Mouse (Mus musculus) embryonic facial prominence, embryonic 11.5 days (tissue): ENCODE measurements around the gene Spry1. TPM values are rescaled to one million over a fixed set of nuclear protein-coding genes. Genes with fewer than 3 reads are reported as not detected.

Experiments used
- ATAC-seq: fragments of 200-750 bp; cut with Nextera tagmentation; replicated peaks from 2 replicates; pipeline ENCODE4 v1.8.0; 2017; ENCODE audit warnings: low read depth; ENCODE audit not compliant: insufficient number of reproducible peaks, low FRiP score, low TSS enrichment
- DNase-seq: peaks from one replicate; pipeline ENCODE4 v3.0.0-alpha.2; 2015; ENCODE audit warnings: low spot score
- H3K27ac ChIP-seq: fragments of 300-500 bp; sonication (generic); replicated peaks from 2 replicates; pipeline ENCODE4 v1.5.1; 2014; ENCODE audit warnings: mild to moderate bottlenecking, low read depth, low read length, control low read depth
- H3K27me3 ChIP-seq: fragments of 300-500 bp; sonication (generic); 2 replicates; pipeline ENCODE4 v1.6.1; 2014; ENCODE audit warnings: mild to moderate bottlenecking, low read length, moderate library complexity, mixed read lengths; ENCODE audit not compliant: control insufficient read depth, insufficient read depth
- H3K36me3 ChIP-seq: fragments of 300-500 bp; sonication (generic); replicated peaks from 2 replicates; pipeline ENCODE4 v1.6.1; 2014; ENCODE audit warnings: low read depth, mild to moderate bottlenecking, low read length, moderate library complexity, mixed read lengths; ENCODE audit not compliant: control insufficient read depth, insufficient read depth
- H3K4me1 ChIP-seq: fragments of 300-500 bp; sonication (generic); 2 replicates; pipeline ENCODE4 v1.6.1; 2014; ENCODE audit warnings: low read length, mixed read lengths; ENCODE audit not compliant: control insufficient read depth, insufficient read depth
- H3K4me2 ChIP-seq: fragments of 300-500 bp; sonication (generic); 2 replicates; pipeline ENCODE4 v1.6.1; 2014; ENCODE audit warnings: low read depth, mild to moderate bottlenecking, control low read depth, low read length, moderate library complexity
- H3K4me3 ChIP-seq: fragments of 300-500 bp; sonication (generic); 2 replicates; pipeline ENCODE4 v1.5.1; 2014; ENCODE audit warnings: low read depth, low read length, control low read depth
- H3K9ac ChIP-seq: fragments of 300-500 bp; sonication (generic); replicated peaks from 2 replicates; pipeline ENCODE4 v1.6.1; 2014; ENCODE audit warnings: mild to moderate bottlenecking, control low read depth, low read length
- H3K9me3 ChIP-seq: fragments of 300-500 bp; sonication (generic); replicated peaks from 2 replicates; pipeline ENCODE4 v1.6.1; 2016; ENCODE audit warnings: mild to moderate bottlenecking, low read length, inconsistent platforms, mixed read lengths; ENCODE audit not compliant: control insufficient read depth
- WGBS: fragments of 180-500 bp; shearing (Covaris S2); extraction: QIAGEN DNeasy Blood & Tissue Kit; methylation state at CpG from one replicate; pipeline ENCODE4 v1.1.7; 2014; 5-methylcytosine and 5-hydroxymethylcytosine counted together
- polyA plus RNA-seq: library from polyadenylated mRNA; unstranded; fragments of >200 nt; fragmentation: Nextera tagmentation; extraction: Ambion mirVana; gene quantifications from 2 replicates; pipeline ENCODE4 v1.2.1, GENCODE M21; 2014

Gene Spry1
- polyA plus RNA-seq, 1 experiment from 2014 or later = 15.1 TPM

DNA sequence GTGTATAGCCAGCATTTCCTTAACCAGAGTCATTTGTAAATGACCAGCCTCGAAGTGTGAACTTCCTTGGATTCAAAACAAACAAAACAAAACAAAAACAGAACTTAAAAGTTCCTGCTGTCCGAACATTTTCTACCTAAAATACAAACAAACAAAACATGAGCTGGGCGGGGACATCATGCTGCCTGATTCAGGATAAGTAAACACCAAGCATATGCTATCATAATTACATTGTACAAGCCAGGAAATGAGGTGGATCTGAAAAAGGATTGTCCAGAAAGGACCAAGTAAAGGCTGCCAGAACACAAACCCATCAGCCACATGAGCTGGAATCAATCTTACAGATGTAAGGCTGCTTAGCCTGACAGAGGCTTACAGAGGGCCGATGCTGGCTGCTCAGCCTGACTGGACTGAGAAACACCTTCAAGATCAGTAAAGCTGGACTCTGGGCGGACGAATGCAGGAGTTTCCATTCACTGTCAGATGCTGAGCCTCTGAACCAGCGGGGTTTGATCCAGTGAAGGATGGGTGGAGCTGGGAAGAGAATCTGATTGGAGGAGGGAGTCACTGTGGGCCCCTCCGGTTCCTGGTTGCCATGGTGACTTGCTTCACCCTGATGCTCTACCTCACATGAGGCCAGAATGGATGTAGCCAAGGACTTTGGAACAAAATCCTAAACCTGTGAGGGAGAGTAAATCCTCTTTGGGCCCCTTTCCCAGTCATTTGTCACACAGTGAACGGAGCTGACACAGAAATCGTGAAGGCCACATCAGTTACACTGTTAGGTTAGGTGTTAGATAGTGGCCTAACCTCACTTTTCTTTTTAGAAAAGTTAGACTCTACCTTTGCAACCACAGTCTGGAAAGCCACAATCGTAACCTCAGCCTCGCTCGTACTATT is 34.5 kb upstream of the Spry1 start:
- Histone ChIP-seq H3K36me3 (no peaks in the 10 kb centered on the region), H3K4me2 (no peak overlapping the region), H3K27me3 (no peaks in the 10 kb centered on the region), H3K9ac (no peak overlapping the region), H3K27ac (no peak overlapping the region), H3K4me1 (no peaks in the 10 kb centered on the region), H3K4me3 (no peak overlapping the region), H3K9me3 (no peaks in the 10 kb centered on the region)
- 68% methylated on average over 13 of the region's 13 CpGs for WGBS
- ATAC-seq = no peak
- DNase-seq = peak; percentile 12

DNA sequence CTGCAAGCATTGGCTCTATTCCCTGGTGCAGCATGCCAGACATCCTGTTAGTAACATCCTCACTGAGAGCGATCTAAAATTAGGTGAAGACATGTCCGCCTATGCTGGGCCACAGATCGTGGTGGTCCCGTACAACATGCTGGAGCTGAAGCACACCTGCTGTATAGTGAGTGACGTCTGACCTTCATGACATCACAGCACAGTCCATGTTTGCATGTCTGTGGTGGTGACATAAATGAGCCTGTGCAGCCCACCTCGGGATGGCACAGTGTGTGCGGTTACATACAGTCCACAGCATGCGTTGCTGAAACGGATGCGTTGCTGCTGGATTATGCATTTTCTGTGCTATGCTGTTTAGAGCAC is 33.9 kb upstream of the Spry1 start:
- Histone ChIP-seq H3K36me3 (no peaks in the 10 kb centered on the region), H3K4me3 (no peak overlapping the region), H3K4me2 (no peak overlapping the region), H3K4me1 (no peaks in the 10 kb centered on the region), H3K27ac (no peak overlapping the region), H3K9me3 (no peaks in the 10 kb centered on the region), H3K9ac (no peak overlapping the region), H3K27me3 (no peaks in the 10 kb centered on the region)
- no peak for ATAC-seq
- 88% methylated on average over 10 of the region's 10 CpGs for WGBS
- DNase-seq = no peak

DNA sequence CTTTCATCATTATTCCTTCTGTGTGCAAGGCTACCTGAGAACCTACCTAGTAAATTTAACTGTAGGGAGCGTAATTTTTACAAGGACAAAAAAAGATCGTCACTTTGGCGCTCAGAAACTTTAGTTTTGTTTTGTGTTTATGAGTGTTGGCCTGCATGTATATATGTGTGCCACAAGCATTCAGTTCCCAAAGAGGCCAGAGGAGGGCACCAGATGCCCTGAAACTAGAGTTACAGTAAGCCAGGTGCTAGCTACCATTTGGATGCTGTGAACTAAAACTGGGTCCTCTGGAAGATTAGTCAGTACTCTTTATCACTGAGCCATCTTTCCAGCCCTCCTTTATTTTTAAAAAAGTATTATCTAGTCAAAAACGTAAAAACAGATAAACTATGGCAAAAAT is 30.8 kb upstream of the Spry1 start:
- Histone ChIP-seq H3K27me3 (no peaks in the 10 kb centered on the region), H3K27ac (no peak overlapping the region), H3K36me3 (no peaks in the 10 kb centered on the region), H3K9ac (no peak overlapping the region), H3K9me3 (no peaks in the 10 kb centered on the region), H3K4me2 (no peak overlapping the region), H3K4me3 (no peak overlapping the region), H3K4me1 (no peaks in the 10 kb centered on the region)
- ATAC-seq (no peak), DNase-seq (no peak)
- 89% methylated on average over 4 of the region's 4 CpGs for WGBS

DNA sequence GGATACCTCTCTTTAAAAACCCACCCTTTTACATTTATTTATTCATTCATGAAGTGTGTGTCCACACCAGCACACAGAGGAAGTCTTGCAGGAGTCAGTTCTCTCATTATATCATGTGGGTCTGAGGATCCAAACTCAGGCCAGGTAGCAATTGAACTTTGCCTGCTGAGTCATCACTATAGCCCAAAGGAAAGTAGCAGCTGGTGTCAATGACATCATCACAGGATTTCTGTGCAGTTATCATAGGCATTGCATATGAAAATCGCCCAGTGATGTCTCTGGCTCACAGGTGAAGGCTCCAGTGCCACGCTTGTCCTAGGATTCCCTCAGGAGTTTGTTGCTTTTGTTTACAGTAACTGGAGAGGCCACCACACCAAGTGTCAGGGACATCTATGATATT is 29.1 kb upstream of the Spry1 start:
- Histone ChIP-seq H3K9ac (no peak overlapping the region), H3K4me1 (no peaks in the 10 kb centered on the region), H3K36me3 (no peaks in the 10 kb centered on the region), H3K4me3 (no peak overlapping the region), H3K27me3 (no peaks in the 10 kb centered on the region), H3K9me3 (no peaks in the 10 kb centered on the region), H3K27ac (no peak overlapping the region), H3K4me2 (no peak overlapping the region)
- 94% methylated on average over 2 of the region's 2 CpGs for WGBS
- no peak for ATAC-seq
- no peak for DNase-seq

GRCm38 (mm10) chr3:37613722-37614121 is 26.0 kb upstream of the Spry1 start:
- ATAC-seq (peak; percentile 49), DNase-seq (no peak)
- no peaks in the 10 kb centered on the region for H3K4me1 ChIP-seq
- H3K9me3 ChIP-seq = no peaks in the 10 kb centered on the region
- no peak overlapping the region for H3K9ac ChIP-seq
- 65% methylated on average over 10 of the region's 10 CpGs for WGBS
- H3K27ac ChIP-seq = no peak overlapping the region
- H3K4me3 ChIP-seq = no peak overlapping the region
- no peaks in the 10 kb centered on the region for H3K36me3 ChIP-seq
- no peak overlapping the region for H3K4me2 ChIP-seq
- H3K27me3 ChIP-seq = no peaks in the 10 kb centered on the region

GRCm38 (mm10) chr3:37614878-37615650 is 24.7 kb upstream of the Spry1 start:
- H3K27ac ChIP-seq = no peak overlapping the region
- WGBS = 71% methylated on average over 10 of the region's 10 CpGs
- no peaks in the 10 kb centered on the region for H3K9me3 ChIP-seq
- no peak overlapping the region for H3K4me3 ChIP-seq
- no peak for ATAC-seq
- H3K36me3 ChIP-seq = no peaks in the 10 kb centered on the region
- no peaks in the 10 kb centered on the region for H3K27me3 ChIP-seq
- no peak overlapping the region for H3K4me2 ChIP-seq
- H3K4me1 ChIP-seq = no peaks in the 10 kb centered on the region
- DNase-seq = no peak
- H3K9ac ChIP-seq = no peak overlapping the region

- DNase-seq (peak; percentile 80), ATAC-seq (no peak; the same call in 1 of the 2 replicates)
- Histone ChIP-seq H3K27me3 (no peaks in the 10 kb centered on the region), H3K36me3 (no peaks in the 10 kb centered on the region), H3K4me1 (no peaks in the 10 kb centered on the region), H3K27ac (peak overlapping the region; percentile 44), H3K4me3 (no peak overlapping the region), H3K4me2 (no peak overlapping the region), H3K9ac (no peak overlapping the region), H3K9me3 (no peaks in the 10 kb centered on the region)
- WGBS = 45% methylated on average over 21 of the region's 21 CpGs
These were observed 22.9 kb upstream of the Spry1 start for GRCm38 (mm10) chr3:37616586-37617547.
